Mouse (Mus musculus): ENCODE data around the gene Ggact.

The Ggact gene

DNA sequence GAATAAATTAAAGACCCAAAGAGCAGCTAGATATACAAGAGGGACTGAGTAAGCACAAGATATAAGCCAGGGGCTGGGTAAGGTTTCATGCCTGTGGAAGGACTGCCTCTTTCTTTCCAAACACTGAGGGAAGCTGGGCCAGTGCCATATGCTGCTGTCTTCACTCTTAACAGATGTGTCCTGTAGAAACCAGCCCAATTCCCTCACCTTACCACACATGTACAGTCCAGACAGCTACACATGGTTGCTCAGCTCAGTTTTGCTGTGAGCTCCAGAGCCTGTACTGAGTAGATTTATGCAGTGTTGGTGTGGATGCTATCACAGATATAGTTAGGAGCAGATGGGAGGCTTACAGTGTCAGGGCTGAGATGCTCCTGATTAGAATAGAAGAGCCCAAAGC is 12.9 kb downstream of the Ggact start:
- DNase-seq (ENCODE audit: low read depth, low spot score) = no peak

DNA sequence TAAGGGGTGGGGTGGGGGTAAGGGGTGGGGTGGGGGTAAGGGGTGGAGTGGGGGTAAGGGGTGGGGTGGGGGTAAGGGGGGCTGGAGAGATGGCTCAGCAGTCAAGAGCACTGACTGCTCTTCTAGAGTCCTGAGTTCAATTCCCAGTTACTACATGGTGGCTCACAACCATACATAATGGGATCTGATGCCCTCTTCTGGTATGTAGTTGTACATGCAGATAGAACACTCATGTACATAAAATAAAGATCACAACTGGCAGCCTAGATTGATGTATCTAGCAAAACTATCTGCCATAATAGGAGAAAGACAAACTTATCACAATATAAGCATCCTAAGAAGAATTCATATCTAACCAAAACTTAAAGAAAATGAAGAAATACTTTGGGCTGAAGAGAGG is 15.0 kb downstream of the Ggact start:
- peak; percentile 19 for DNase-seq (ENCODE audit: low read depth, low spot score)

DNA sequence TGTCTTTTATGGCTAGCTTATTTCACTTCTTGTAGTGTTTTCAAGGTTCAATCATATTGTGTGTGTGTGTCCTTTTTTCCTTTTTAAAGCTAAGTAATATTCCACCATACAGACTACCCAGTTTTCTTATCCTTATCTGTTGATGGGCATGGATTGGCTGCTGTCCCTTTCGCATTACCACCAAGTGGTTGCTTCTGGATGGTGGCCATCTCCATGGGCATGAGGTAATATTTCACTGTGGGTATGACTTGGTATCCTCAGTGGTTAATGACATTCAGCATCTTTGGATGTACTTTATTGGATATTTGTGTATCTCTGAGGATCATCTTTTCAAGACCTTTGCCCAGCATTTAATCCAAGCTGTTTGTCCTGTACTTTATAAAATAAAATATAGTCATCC is 17.5 kb downstream of the Ggact start:
- DNase-seq (ENCODE audit: low read depth, low spot score) = no peak

DNA sequence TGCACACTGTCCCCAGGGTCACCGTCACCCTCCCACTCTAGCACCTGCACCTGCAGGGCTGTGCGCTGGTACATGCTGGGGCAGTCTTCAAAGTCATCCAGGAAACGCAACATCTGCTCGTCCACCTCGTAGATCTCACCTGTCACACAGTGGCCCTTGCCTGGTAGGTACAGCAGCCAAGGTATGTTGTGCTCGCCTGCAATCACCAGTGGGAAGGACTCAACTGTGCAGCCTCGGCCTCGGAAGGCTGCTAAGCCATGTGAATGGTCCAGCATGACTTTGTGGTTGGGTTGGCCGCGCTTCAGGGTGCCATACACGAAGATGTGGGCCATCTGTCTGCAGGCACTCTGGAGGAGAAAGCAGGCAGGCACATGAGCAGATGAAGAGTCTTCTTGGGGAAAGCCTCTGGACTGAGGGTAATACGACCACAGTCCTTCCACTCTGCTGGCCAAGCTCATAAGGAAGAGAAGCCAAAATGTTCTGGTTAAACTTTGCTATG is 22.0 kb downstream of the Ggact start:
- DNase-seq (ENCODE audit: low read depth, low spot score) = no peak

DNA sequence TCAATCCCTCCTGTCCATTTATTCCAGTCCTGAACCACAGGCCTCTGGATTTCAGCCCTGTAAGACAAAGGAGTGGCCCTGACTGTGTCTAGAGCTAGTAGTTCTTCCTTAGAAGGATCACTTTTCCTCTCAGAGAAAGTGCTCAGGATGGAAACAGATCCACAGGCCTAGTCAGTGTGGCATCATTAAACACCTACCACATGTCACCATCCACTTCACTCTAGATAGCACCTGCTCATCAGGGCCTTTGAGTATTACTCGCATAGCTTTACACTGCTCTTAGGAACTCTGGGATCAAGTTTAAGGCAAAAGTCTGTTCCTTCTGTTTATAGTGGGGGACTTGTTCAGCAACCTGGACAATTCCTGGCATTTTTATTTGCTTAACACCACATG is 25.1 kb downstream of the Ggact start:
- DNase-seq (ENCODE audit: low read depth, low spot score) = no peak

DNA sequence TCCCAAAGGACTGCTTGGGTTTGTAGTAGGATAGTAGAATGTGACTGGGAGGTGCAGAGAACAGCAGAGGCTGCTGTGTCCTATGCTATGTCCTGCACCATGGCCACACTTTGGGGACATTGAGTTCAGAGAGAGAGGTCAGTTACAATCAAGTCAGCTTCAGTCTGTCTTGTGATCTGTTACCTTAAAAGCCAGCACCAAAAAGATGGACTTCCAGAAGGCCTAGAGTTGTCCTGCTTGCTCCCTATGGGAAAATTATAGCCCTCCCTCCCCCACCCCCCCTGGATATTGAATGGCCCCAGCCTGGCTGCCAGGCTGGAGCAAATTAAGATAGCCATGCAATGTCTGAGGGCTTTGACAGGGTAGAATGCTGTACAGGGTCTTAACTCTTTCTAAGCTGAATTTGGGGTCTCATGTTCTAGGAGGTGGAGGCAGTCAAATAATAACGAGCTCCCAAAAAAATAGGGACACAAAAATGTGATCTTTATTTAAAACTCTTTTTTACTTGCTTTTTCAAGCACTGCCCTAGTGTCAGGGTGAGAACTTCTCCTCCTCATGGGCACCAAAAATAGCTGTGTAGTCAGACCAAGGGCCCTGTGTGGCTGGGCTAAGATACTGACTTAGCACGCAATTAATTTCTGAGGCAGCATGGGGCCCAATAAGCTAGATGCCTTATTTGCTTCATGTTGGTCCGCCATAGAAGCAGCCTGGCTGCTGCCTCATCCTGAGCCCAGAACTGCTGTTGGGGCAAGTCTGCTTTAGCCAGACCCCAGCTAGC is 25.7 kb downstream of the Ggact start:
- DNase-seq (ENCODE audit: low read depth, low spot score) = no peak

DNA sequence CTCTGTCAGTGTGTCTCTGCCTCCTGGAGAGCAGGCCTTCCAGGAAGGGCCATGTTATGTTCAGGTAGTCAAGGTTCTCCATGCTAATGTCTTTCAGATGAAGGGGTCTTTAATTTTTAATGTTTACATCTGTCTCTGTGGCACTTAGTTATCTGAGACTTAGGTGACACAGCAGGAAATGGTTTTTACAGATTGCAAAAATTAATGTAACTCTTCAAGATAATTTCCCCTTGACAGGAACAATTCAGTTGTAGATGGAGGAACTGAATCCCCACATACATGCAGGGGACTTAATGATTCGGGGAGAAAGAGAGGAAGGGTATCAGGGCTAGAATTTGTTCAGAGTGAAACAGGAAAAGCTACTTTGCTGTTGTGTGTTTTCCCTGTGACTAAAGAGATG is 26.3 kb downstream of the Ggact start:
- DNase-seq (ENCODE audit: low read depth, low spot score) = no peak

DNA sequence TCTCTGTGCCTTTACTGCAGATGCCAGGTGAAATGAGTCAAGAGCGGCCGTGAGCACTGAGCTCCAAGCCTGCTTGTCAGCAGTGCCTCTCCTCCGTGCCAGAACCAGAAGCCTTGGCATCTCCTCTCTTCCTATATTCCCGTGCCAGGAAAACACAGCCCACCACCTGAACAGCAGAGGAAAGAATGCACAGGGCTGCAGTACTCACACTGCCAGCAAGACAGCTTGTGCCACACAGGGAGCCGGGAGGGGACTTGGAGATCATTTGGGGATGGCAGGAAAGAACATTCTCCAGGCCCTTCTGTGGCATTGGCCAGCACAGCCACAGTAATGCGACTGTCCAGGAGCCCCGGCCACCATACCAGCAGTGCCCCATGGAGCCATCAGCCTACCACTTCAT is 27.7 kb downstream of the Ggact start:
- DNase-seq (ENCODE audit: low read depth, low spot score) = no peak

DNA sequence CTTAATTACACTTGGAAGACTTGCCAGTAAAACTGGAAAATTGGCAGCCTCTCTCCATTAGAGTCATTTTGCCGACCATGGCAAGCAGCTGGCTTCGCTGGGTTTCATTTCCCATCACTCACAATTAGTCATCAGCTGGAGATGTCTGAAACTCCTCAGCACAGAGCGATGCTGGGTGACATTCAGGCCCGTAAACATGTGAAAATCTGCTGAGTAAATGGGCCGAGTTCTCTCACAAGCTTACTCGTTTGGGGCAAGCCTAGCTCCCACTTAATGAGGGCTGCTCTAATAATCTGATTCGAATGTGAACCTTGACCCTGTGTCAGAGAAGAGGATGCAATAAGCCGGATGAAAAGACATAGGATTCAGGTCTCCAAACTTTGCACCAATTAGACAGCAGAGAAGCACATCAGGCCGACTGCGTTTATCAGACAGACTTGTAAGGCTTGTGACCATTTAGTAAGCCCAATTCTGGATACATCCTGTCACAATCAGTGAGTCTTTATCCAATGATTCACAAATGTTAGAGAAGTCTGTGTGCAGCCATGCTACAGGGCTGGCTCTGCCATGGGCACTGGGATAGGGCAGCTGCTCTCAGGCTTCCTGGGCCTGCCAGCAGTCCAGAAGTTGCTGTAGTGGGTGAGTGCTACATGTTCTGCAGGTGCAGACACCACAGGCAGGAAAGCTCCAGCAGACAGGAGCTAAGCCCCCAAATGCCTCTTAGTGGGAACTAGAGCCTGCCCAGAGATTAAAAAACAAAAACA is 29.6 kb downstream of the Ggact start:
- DNase-seq (ENCODE audit: low read depth, low spot score) = no peak

DNA sequence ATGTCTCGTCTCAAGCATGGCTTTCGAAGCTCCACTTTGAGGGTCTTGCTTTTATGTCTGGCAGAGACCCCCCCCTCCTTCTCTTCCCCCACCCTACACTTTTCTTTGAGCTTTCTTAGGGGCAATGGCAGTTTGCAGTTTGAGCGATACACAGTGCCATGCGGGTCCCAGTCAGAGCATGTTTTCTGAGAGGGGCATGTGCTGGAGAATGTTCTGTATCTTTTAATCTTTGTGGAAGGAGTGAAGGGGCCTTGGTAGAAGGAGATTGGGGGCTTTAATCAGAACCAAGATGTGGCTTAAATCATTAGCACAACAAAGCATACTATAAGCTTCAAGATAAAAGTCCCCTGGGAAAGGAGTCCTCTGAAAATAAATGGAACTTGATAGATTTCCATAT is 30.1 kb downstream of the Ggact start:
- no peak for DNase-seq (ENCODE audit: low read depth, low spot score)

DNA sequence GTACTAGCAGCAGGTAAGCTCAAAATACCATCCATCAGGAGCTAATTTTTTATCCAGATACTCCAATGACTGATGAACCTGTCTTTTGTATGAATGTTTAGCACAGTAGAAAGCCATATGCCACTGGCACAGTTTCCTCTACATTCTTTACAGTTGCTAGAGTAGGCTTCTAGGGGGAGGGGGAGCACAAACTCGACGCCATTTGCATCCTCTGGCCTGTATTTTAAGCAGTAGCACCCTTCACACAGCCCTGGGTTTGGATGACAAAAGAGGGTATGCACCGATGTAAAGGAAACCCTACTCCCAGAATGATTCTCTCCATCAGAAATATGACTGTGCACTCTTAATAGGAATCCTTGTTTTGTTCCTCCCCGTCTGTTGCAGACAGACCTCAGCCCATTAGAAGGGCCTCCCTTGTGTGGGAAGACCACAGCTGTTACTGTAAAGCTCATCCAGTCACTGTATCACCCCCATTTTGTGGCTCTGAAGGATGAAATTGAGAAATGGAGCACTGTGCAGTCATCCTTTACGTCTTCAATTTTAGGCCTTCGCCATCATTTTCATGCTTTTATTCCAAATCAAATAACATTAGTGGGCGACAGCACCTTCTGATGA is 30.7 kb downstream of the Ggact start:
- no peak for DNase-seq (ENCODE audit: low read depth, low spot score)

DNA sequence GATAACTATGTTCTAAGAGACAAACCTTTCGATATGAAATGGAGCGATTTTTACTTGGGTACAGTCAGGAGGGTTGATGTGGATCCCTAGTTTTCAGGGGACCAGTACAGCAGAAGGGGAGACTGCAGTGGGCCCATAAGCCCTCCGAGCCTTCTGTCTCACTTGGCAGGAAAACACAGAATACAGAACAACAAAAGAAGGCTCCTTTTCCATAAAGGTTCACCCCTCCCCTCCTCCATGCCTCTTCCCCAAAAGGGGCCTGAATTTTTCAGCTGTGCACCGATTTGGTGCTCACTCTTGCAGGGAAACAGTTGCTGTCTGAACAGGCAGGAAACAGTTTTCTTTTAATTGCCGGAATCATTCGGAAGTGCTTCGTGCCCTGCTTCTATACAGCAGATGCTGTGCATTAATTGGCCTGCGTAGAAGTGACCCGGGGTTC is 31.3 kb downstream of the Ggact start:
- no peak for DNase-seq (ENCODE audit: low read depth, low spot score)

DNA sequence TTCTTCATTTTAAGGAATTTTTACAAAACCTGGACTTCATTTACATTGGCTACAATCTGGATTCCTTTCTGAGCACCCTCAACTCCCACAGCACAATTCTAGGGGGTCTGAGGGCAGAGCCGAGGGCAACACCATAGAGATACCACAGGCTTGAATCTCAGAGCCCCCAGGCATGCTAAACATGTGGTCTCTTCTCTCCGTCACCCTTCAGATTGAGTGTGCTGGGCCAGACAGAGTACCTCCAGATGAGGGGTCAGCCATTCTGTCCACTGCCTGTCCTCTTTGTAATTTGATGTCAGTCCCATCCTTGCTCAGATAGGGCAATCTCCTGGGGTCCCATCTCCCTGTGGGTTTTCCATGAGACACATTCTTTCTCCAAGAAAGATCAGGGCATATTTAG is 31.9 kb downstream of the Ggact start:
- DNase-seq (ENCODE audit: low read depth, low spot score) = no peak

DNA sequence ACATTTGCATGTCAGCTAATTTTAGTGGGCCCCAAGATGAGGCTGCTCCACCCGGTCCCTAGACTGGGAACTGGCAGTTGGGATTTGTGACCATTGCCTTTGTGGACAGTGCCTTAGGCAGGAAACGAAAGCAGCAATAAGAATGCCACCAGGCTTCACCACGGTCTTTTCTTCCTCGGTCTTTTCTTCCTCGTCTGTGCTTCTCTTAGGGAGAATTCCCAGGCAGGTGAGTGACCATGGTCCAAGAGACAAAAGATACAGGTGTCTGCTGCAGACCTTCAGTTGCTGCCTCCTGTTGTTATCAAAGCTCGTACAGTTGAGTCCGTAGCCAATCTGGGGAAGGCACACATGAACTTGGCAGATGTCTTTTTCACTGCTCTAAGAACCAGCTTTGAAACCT is 33.3 kb downstream of the Ggact start:
- DNase-seq (ENCODE audit: low read depth, low spot score) = no peak

DNA sequence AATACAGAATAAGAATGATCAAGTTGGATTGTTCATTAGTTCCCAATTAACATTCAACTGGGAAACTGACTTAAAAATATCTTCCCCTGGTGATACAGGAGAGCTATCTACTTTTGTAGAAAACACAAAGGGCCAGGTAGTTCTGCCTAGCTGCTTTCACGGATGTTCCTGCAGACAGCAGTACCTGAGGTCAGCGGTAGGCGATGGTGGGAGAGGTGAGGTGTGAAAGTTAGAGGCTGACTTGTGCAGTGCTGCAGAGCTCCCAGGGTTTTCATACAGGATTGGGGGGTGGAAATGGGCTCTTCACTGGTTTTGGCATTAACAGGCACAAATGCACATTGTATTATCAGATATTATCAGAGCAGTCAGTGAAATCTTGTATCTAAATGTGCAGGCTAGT is 35.8 kb downstream of the Ggact start:
- no peak for DNase-seq (ENCODE audit: low read depth, low spot score)

DNA sequence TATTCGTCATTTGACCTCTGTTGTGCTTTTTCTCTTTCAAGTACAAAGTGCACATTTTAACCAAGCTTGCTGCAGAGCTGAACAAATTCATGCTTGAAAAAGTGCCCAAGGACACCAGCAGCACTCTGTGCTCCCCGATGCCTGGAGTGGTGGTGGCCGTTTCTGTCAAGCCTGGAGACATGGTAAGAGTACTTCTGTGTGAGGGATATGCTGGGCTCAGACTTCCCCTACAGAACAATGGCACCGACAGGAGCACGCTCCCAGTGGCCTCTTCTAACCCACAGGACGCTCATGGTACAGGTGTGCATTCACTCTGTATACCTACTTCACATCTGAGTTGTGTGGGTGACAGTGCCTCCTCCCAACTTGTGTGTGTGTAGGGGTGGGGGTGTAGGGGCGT is 36.8 kb downstream of the Ggact start:
- DNase-seq (ENCODE audit: low read depth, low spot score) = no peak

DNA sequence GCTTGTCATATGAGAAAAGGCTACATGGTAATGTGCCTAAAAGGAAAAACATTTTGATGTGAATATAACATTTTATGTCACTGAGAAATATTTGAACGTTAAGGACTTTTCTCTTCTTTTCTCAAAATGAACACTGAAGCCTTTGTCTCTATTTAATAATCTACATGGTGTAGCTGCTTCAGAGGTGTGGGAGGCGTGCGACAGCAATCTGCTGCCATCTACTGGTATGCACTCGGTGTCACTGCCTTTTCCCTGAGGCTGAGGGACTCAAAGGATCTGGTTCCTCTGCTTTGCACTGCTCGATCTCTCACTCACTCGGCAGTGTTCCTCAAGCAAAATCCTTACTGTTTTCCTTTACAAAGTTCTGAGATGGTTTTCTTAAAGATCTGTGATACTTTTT is 37.4 kb downstream of the Ggact start:
- peak; percentile 85 for DNase-seq (ENCODE audit: low read depth, low spot score)

DNA sequence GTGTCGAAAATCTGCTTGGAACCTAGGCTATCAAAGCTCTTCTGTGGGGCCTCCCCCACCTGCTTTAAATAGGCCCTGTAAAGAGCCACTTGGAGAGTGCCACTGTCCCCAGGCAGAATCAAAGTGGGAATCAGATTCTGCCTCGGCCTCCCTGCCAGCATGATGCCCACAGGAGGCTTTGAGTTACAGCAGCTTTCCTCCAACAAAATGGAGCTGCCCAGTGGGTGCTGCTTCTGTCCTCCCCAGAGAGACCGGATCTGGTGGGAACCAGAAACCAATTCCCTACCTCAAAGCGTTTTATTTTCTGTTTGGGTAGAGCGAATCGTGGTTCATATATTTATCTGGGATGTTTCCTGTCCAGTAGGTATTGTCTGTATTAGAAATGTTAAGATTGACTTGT is 37.9 kb downstream of the Ggact start:
- DNase-seq (ENCODE audit: low read depth, low spot score) = no peak

DNA sequence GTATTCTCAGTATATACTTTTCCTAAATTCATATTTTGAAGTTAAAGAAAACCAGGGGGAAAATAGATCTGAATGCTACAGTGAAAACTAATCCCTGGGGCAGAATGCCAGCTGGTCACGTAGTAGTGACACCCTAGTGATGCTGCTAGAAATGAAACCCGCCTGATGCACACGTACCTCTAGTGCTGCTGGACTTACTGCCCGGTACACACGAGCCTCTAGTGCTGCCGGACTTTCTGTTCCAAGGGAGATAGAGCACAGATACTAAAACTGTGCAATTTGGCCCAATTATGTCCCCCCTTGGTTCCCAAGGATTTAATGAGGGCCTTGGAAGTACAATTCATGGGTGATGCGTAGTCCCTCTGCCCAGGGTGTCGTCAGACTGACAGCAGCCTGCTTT is 38.5 kb downstream of the Ggact start:
- no peak for DNase-seq (ENCODE audit: low read depth, low spot score)

DNA sequence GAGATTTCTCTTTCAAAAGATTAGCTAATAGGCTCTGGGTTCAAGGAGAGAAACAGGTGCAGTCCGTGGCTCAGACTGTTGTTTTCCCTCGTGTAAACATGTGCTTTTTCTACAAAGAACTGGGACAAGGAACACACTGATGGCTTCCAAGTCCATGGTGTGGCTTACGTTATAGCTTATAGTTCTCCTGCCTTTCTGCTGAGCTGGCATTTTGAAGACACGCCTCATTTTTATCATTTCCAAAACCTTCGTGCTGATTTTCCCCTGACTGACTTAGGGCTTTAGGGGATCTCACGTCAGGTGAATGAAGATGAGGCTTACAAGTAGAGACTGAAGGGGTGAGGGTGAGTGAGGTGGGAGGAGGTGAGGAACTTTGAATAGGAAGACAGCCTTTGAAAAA is 40.9 kb downstream of the Ggact start:
- DNase-seq (ENCODE audit: low read depth, low spot score) = no peak

DNA sequence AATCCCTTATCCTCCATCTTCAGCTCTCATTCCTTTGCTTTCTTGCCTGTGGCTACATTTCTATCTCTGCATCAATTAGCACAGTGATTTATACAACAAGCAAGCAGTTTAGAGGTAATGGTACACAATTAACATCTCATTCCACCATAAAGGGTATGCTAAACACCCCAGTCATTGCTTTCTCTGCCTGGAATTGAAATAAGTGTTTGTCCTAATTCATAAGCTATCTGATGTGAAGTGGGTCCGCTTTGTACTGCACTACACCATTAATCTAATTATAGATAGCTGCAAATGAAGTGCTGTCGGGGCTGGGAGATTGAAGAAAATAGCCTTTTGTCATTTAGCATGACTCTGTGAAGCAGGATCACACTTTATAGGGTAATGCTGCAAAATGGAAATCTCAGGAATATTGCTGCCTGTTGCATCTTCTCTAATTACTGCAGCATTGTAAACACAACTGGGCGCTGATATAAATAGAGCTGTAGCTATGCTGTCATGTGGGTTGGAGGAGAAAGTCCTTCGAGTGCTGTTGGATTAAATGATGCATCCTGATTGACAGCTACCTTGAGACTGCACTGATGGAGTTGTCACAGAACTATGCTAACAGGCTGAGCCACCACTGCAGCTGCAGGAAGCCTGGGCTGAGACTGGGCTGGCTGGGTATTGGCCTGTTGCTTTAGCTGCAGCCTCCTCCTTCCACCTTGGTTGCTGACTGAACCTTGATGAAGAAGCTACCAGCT is 41.5 kb downstream of the Ggact start:
- no peak for DNase-seq (ENCODE audit: low read depth, low spot score)

DNA sequence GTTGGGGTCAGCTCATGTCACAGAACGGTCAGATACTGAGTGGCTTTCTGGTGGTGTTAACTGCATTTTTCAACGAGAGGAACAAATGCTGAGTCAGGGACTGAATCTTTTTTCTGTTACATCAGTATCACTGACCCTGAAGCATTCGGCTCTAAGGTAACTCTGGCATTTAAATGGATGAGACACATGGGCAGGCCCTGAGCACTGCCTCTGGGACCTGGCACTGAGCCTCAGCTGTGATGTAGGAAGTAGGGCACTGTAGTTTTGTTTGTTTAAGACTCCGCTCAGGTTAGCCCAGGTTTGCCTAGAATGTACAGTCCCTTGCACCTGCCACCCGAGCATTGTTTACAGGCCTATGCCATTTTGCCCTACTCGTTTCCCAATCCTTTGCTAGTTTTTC is 43.7 kb downstream of the Ggact start:
- no peak for DNase-seq (ENCODE audit: low read depth, low spot score)
